Mouse (Mus musculus) lung, postnatal 0 days (tissue): ENCODE results near the gene Trf.

Experiments used
- CTCF ChIP-seq: IDR thresholded peaks from 2 replicates; pipeline ENCODE4 v1.5.1; 2016; ENCODE audit warnings: antibody characterized with exemption, mild to moderate bottlenecking
- EP300 ChIP-seq: IDR thresholded peaks from 2 replicates; pipeline ENCODE4 v1.6.1; 2016; ENCODE audit warnings: antibody characterized with exemption, mild to moderate bottlenecking, control low read depth

GRCm38 (mm10) chr9:103168046-103168445, 62.2 kb downstream of the Trf start:
- TF ChIP-seq CTCF: no peak; the same call in 1 of the 2 replicates
- TF ChIP-seq EP300: no peak
